Mouse (Mus musculus) stomach, postnatal 0 days (tissue): ENCODE measurements around the gene Col24a1.

ENCODE experiments used
- CTCF ChIP-seq: IDR thresholded peaks from 2 replicates; pipeline ENCODE4 v1.5.1; 2016; ENCODE audit warnings: antibody characterized with exemption, low read depth, mild to moderate bottlenecking, moderate library complexity
- EP300 ChIP-seq: optimal IDR thresholded peaks from 2 replicates; pipeline ENCODE3; 2016; ENCODE audit warnings: antibody characterized with exemption

DNA sequence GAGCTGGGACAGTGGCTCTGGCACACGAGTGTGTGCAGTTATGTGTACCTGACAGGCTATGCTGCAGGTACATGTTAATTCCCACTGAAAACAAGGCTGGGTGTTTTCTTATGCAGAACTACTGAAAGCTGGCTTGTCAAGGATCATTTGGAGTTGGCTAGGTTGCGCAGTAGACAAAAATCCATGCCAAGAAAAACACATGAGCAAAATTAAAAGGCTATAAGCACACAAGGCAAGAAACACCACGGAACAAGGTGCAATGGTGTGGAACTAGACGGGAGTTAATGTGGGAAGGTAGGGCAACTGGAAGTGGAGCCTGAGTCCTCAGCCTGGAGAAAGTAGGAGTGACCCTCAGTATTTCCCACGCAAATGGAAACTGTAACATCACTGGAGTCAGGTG is 39.2 kb upstream of the Col24a1 start:
- TF ChIP-seq CTCF = no peak
- TF ChIP-seq EP300 = no peak
